Mouse (Mus musculus): Measurements from ENCODE around the gene Tas2r113. TPM values are rescaled to one million over a fixed set of nuclear protein-coding genes. Genes with fewer than 3 reads are reported as not detected.

The Tas2r113 gene
- polyA plus RNA-seq (2017; shearing (Covaris generic)): not detected

GRCm38 (mm10) chr6:132892711-132893110 lies at the start of gene Tas2r113:
TSS of gene Tas2r113 (plus strand) at chr6:132893011.

GRCm38 (mm10) chr6:132846842-132847241 lies 46.0 kb upstream of the Tas2r113 start, which contains the start of gene Tas2r123:
TSS of gene Tas2r123 (plus strand) at chr6:132847142.

DNA sequence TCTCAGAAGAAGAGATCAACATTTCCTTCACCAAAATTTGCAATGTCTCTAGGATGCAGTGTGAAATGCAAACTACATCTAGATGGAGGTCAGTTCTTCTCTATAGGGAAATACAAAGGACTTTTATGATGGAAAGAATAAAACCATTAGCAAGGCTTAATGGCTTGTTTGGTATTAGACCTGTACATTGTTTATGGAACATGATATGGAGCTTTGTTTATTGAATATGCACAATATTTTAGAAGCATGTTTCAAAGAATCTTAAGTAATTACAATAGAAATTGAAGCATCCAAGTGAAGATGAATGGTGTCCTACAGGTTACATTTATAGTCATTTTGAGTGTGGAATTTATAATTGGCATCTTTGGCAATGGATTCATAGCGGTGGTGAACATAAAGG lies 37.7 kb upstream of the Tas2r113 start, which contains the start of gene Tas2r116:
Gene Tas2r116, plus strand, starts transcription at position 301 of the 400 bp plus-strand sequence.

GRCm38 (mm10) chr6:132867708-132868107 lies 25.1 kb upstream of the Tas2r113 start, which contains the start of gene Tas2r110:
TSS of gene Tas2r110 (plus strand) at chr6:132868008.

GRCm38 (mm10) chr6:132909351-132909750 lies 16.5 kb downstream of the Tas2r113 start, which contains the start of gene Tas2r125:
TSS of gene Tas2r125 (plus strand) at chr6:132909651.

Other genes with a start within 250 kb of the Tas2r113 start
- not detected for gene A630073D07Rik, start 241.5 kb upstream of the Tas2r113 start, polyA plus RNA-seq (2017; shearing (Covaris generic))
- not detected for gene Tas2r120, start 236.1 kb upstream of the Tas2r113 start, polyA plus RNA-seq (2017; shearing (Covaris generic))
- not detected for gene Tas2r121, start 192.0 kb upstream of the Tas2r113 start, polyA plus RNA-seq (2017; shearing (Covaris generic))
- gene Tas2r122, start 181.1 kb upstream of the Tas2r113 start, polyA plus RNA-seq (2017; shearing (Covaris generic)): not detected
- not detected for gene Tas2r115, start 155.0 kb upstream of the Tas2r113 start, polyA plus RNA-seq (2017; shearing (Covaris generic))
- not detected for gene Tas2r124, start 138.3 kb upstream of the Tas2r113 start, polyA plus RNA-seq (2017; shearing (Covaris generic))
- gene Tas2r102, start 130.9 kb upstream of the Tas2r113 start, polyA plus RNA-seq (2017; shearing (Covaris generic)): not detected
- not detected for gene Tas2r136, start 114.8 kb upstream of the Tas2r113 start, polyA plus RNA-seq (2017; shearing (Covaris generic))
- not detected for gene Tas2r117, start 90.2 kb upstream of the Tas2r113 start, polyA plus RNA-seq (2017; shearing (Covaris generic))
- not detected for gene Tas2r123, start 45.9 kb upstream of the Tas2r113 start, polyA plus RNA-seq (2017; shearing (Covaris generic))
- gene Tas2r116, start 37.6 kb upstream of the Tas2r113 start, polyA plus RNA-seq (2017; shearing (Covaris generic)): not detected
- gene Tas2r110, start 25.0 kb upstream of the Tas2r113 start, polyA plus RNA-seq (2017; shearing (Covaris generic)): not detected
- gene Tas2r125, start 16.6 kb downstream of the Tas2r113 start, polyA plus RNA-seq (2017; shearing (Covaris generic)): not detected
- not detected for gene Tas2r129, start 58.1 kb downstream of the Tas2r113 start, polyA plus RNA-seq (2017; shearing (Covaris generic))
- not detected for gene Tas2r131, start 64.9 kb downstream of the Tas2r113 start, polyA plus RNA-seq (2017; shearing (Covaris generic))
- gene Tas2r109, start 88.0 kb downstream of the Tas2r113 start, polyA plus RNA-seq (2017; shearing (Covaris generic)): not detected
- gene Tas2r103, start 144.1 kb downstream of the Tas2r113 start, polyA plus RNA-seq (2017; shearing (Covaris generic)): not detected
- gene Tas2r140, start 162.8 kb downstream of the Tas2r113 start, polyA plus RNA-seq (2017; shearing (Covaris generic)): not detected
- 6.7 TPM for gene Smim10l1, start 211.9 kb downstream of the Tas2r113 start, polyA plus RNA-seq (2017; shearing (Covaris generic))

Measured in CD4-positive, CD25-positive, alpha-beta regulatory T cell, adult 9 weeks (primary cell).